Mouse (Mus musculus): ENCODE data around the gene Hist1h4i.
A peak's percentile ranks its signal among the peaks of the same experiment; 100 is the strongest.
"Not testable (repeated sequence)": the region's sequence is repeated elsewhere in the genome, so short reads cannot be mapped to it uniquely, and the experiment has no call there.

Hist1h4i gene

DNA sequence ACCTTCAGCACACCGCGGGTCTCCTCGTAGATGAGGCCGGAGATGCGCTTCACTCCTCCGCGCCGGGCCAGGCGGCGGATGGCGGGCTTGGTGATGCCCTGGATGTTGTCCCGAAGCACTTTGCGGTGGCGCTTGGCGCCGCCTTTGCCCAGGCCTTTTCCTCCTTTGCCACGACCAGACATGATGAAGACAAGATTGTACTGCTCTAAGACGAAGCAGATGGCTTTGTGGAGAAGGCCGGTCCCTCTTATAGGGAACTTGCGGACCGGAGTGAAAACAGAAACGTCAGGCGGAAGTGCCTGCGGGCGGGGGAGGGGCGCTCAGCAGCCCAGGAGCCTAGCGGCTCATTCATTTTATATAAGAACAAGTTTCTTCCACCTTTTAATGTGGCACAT lies at the start of gene Hist1h4i:
TSS of gene Hist1h4i (minus strand) at position 221 of the 395 bp plus-strand sequence.
- DNase-seq (ENCODE audit: low spot score), result peak; percentile 97

DNA sequence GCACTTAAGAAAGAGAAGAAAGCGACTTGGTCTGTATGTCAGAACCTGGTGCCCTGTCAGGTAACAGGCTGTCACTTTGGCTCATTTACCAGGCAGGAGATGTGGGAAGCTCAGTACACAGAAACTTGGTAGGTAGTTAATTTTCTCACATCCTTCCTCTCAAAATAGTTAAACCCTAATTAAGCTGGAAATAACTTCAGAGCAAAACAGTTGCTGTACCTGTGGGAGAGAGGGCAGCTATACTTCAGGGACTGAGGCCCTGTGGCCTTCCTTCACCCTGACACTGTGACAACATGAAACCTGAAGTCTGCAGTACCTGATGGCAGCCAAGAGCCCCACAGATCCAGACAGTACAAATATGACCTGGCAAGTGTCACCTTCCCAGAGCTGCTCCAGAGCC lies 43.0 kb upstream of the Hist1h4i start, which contains the start of gene Vmn1r188:
TSS of gene Vmn1r188 (plus strand) at position 301 of the 400 bp plus-strand sequence.
- DNase-seq (ENCODE audit: low spot score), result not testable (repeated sequence)

DNA sequence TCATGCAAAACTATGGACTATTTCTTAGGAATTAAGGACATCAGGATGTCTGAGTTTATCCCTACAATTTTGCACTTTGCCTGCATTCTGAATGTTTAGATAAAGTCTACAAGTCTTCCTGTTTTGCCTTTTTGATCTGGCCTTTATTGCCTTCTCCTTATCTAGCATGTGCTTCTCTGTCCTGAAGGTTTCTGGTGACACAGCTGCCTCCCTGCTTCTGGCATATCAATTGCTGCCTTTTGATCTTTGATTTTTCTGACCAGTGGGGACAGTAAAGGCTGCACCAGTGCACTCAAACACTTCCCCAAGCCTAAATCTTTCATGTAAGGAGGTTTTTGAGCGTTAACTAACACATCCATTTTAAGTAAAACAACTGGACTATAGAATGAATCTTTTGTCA lies 22.3 kb upstream of the Hist1h4i start:
- DNase-seq (ENCODE audit: low spot score), result no peak

DNA sequence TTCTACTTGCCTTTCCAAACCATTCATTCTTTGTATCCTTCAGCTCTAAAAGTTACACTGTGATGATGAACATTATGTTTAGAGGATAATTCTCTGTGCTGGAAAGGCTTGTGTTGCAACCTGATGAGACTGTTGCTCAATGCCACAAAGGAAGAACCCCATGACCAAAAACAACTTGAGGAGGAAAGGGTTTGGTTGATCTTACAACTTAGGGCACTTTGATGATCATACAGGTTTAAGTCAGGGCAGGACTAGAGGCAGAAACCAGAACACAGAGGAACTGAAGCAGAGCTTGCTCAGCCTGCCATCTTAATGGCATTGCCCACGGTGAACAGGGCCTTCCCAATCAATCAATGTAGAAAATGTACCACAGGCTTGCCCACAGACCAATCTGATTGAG lies 20.3 kb upstream of the Hist1h4i start:
- no peak for DNase-seq (ENCODE audit: low spot score)

DNA sequence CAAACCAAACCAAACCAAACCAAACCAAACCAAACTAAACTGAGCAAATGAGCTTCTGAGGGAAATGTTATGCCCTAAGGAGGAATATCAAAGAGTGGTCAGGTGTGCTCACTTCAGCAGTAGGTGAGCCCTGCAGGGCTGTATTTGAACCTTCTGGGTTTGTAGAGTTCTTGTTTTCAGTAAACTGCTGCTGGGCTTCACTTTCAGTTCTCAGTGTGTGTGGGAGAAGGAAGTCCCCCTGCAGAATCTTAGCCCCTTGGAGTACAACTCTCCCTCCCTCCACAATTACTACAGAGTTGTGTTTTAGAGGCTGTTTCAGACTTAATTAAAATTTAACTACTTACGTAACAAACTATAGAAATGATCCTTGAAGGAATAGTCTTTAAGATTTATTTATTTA lies 12.6 kb upstream of the Hist1h4i start:
- no peak for DNase-seq (ENCODE audit: low spot score)

DNA sequence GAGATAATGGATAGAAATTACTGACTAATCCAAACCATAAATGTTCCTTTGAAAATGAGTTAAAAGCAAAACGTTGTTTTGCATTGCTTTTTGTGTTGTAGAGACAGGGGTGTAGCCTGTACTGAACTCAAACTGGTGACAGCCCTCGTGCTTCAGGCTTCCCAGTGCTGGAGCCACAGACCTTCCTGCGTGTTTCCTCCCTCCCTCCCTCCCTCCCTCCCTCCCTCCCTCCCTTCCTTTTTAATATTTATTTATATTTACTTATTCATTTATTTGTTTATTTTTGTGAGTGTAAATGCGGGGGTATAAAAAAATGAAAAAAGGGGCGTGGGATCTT lies 10.3 kb upstream of the Hist1h4i start:
- DNase-seq (ENCODE audit: low spot score), result no peak

DNA sequence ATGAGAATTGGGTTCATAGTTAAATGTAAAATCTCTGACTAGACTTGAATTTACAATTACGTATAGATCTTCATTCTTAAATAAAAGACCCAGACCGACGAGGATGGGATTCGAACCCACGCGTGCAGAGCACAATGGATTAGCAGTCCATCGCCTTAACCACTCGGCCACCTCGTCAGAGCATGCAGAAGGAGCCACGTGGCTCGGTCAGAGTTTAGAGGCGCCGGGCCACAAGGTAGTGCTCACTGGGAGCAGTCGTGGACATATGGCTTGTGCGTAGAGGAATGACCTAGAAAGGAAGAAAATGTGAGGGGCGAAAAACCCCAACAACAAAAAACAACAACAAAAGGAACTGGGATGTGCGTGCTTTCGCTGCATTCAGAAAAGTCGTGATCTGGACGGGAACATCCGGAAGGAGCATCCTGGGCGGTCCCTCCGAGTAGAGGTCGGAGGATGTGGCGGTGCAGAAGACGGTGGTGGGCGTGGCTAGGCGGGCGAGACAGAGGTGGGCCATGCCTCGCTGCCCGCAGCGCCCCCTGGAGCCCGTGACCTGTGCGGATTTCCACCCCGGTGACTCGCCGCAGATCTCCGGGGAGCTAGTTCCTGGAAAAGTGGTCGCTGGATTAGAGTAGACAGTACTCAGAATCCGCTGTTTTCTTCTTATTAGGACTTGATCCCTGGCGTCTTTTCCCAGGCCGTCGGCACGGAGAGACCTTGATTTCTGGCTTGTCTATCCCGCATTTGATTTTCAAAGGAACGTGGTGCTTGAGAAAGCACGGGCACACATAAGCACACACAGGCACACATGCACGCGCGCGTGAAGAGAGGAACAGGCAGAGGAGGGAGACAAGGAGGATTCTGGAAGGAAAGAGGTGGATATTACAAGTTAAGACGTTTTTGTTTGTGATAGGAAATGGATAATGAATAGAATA lies 9.7 kb upstream of the Hist1h4i start:
- peak; percentile 87 for DNase-seq (ENCODE audit: low spot score)

DNA sequence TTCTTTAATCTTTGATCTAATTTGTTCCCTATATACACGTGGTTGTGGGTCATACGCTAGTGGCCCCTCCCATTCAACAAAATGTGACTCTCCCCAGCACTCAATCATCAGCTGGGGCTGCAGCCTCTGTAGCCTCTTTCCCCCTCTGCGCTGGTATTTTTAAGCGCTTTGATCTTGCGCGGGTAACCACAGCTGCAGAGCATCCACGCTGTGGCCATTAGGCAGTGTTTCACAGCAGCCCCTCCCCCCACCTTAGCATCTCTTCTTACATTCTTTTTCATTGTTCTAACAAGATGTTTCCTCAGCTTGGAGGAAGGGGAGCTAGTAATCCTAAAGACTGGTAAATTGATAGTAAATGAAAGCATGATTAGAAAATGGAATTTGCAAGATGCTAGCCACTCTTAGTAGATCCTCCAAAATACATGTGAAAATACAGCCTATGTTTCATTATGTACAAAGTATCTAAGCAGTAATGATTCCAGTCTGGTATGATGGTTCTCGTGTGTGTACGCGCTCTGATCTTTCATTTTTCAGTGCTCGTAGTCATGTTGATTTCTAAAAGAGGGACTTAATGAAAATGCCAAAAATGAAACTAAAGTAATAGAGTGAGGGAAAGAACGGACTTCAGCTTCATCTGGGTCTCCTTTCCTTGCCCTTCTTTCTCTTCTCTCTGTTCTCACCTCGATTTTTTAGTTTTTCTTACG lies 8.7 kb upstream of the Hist1h4i start:
- no peak for DNase-seq (ENCODE audit: low spot score)

DNA sequence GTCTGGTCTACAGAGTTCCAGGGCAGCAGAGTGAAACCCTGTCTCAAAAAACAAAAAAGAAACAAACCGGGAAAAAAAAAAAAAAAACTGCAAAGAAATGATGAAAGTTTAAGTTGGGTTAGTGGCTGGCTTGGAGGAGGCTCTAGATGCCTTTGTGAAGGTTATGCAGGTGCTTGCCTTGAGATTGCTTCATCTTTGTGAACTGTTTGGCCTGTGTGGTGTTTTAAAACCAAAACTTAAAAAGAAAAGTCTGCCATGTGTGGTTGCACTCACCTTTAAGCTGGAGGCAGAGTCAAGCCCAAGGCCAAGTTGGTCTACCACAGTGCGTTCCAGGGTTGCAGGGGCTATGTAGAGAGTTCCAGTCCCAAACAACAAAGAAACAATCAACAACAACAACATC lies 7.9 kb upstream of the Hist1h4i start:
- DNase-seq (ENCODE audit: low spot score), result no peak

DNA sequence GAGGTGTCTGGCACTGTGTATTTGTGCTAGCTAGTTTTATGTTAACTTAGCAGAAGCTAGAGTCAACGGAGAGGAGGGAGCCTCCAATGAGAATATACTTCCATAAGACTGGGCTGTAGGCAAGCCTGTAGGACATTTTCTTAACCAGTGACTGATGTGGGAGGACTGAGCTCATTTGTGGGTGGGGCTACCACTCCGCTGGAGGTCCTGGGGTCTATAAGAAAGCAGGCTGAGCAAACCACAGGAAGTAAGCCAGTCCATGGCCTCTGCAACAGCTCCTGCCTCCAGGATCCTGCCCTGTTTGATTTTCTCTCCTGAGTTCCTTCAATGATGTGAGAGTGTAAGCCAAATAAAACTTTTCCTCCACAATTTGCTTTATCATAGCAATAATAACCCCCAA lies 4.1 kb upstream of the Hist1h4i start:
- DNase-seq (ENCODE audit: low spot score), result no peak

DNA sequence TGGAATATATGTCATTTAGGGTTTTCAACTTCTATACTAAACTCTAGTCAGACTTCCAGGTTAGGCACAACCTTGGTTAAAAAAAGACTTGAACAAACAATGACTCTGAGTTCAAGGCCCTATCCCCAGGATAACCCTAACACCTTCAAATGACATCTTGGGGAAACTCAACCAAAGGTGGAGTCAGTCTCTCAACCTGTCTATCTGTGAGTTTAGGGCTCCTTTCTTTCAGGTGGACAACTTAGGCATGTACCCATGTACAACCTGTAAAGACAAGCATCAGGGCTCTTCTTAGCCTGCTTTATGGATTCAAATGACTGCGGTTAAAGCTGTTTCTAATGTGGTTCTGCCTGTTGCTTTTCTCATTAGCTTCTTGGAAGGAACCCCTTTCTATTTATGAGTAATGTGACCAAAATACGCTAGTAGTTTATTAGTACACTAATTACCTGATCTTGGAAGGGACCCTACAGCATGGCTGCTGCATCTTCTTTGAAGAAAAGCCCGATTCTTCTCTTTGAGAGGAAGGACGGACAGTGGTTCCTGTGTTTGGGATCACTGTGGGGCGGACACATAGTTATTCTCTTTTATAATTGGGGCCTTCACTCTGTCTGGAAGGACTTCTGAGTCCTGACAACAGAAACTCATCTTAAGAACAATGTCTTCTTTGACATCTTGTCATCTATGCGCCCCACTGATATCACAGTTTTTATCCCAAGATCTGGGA lies 3.4 kb upstream of the Hist1h4i start:
- no peak for DNase-seq (ENCODE audit: low spot score)

DNA sequence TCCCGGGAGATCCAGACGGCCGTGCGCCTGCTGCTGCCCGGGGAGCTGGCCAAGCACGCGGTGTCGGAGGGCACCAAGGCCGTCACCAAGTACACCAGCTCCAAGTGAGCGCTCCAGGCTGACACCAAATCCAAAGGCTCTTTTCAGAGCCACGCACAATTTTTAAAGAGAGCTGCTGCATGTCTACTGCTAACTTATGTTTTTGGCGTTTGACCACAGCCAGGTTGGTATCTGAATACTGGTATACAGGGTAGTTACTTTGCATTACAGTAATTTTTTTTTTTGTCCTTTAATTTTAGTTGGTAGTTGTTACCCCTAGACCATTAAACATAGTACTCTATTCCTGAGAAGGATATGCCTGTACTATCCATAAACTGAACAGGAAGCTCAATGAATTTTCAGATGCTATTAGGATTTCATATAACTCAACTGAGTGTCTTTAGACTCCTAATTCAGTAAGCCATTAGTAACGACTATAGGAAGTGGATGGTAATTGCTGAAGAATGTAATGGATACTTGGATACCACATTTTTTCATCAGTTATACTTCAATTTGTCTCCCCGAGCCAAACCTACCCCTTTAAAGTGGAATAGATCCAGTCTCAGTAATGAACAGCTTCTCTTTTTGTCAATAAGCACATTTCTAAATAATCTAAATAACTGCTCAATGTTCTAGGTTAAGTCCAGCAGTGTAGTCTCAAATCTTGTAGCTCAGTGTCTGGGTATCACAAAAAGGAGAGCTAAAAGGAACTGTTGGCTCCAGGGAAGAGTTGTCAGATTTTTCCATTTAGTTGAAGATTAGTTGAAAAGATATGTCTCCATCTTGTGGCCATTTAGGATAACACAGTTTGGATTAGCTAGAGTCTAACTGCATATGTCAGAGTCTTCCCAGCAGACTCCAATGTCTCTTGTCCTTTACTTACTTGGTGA lies 2.6 kb upstream of the Hist1h4i start:
- no peak for DNase-seq (ENCODE audit: low spot score)

DNA sequence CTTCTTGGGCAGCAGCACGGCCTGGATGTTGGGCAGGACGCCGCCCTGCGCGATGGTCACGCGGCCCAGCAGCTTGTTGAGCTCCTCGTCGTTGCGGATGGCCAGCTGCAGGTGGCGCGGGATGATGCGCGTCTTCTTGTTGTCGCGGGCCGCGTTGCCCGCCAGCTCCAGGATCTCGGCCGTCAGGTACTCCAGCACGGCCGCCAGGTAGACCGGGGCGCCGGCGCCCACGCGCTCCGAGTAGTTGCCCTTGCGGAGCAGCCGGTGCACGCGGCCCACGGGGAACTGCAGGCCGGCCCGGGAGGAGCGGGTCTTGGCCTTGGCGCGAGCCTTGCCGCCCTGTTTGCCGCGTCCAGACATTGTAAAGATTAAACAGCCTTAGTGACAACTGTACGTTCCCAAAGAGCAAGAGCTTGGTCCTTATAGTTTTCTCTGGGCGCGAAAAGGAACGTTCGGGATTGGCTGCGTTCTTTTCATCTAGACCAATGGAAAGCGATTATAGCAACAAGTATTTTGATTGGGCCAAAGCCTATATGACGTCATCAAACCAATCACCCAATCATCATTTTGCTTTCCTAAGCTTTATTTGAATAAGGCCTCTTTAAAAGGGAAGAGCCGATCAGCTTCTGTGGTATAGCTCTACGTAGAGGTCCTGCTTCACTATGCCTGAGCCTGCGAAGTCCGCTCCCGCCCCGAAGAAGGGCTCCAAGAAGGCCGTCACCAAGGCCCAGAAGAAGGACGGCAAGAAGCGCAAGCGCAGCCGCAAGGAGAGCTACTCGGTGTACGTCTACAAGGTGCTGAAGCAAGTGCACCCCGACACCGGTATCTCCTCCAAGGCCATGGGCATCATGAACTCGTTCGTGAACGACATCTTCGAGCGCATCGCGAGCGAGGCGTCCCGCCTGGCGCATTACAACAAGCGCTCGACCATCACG lies 1.7 kb upstream of the Hist1h4i start, which contains the start of the genes Hist1h2ag and Hist1h2bj:
TSS of gene Hist1h2ag (minus strand) at position 377 of the 935 bp plus-strand sequence.
TSS of gene Hist1h2bj (plus strand) at position 647 of the 935 bp plus-strand sequence.
- DNase-seq (ENCODE audit: low spot score), result peak; percentile 94

DNA sequence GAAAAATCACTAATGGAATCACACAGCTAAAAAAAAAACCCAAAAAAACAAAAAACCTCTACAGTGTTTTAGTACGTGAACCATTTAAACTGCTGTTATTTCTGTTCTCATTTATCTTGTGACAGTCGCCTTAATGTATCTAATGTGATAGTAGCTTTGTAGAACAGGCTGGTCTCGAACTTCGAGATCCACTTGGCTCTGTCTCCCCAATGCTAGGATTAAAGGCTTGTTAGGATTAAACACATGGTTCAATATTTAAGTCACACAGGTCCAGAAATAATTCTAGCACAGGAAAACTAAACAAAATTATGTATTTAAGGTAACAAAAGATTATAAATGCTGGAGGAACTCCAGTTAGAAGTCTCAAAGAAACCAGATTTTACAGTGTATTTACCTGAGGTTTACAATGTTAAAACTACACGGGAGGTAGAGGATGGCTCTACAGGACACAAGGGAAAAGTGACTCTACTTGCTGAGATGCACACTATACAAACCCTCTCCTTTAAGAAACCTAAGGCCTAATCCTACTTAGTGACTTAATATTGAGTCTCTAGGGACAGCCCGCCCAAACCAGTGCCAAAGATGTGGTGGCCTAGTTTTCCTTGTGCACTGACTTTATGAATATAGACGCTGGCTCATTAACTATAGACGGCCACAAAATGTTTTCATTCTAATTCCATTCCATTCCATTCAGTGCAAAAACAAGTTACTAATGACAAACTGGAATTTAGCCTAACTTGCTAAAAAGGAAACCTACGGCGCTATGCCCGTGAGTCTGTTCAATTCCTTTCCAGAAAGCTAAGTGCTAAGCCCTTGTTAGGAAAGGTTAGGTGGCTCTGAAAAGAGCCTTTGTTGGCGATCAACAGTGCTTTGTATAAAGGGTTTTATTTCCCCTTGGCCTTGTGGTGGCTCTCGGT lies 747 bp upstream of the Hist1h4i start:
- no peak for DNase-seq (ENCODE audit: low spot score)

DNA sequence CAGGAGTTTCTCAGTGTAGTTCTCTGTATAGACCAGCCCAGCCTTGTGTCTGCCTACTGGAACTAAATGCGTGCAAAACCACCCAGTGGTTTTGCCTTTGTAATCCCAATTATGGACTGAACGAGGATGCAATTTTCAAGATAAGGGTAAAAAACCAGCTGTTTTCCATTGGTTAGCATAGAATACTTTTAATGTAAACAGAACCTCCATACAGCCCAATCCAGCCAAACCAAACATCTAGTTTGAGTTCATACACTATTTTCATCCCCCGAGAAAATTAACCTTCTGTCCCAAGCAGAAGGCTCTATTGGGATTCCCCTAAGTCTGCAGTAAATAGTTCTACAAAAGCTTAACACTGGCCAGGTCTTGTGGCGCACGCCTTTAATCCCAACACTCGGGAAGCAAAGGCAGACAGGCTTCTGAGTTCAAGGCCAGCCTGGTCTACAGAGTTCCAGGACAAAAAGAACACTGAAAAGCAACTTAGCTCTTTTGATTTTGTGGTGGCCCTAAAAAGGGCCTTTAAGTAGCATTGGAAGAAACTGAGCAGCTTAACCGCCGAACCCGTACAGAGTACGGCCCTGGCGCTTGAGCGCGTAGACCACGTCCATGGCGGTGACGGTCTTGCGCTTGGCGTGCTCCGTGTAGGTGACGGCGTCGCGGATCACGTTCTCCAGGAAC lies 559 bp downstream of the Hist1h4i start:
- DNase-seq (ENCODE audit: low spot score), result no peak

DNA sequence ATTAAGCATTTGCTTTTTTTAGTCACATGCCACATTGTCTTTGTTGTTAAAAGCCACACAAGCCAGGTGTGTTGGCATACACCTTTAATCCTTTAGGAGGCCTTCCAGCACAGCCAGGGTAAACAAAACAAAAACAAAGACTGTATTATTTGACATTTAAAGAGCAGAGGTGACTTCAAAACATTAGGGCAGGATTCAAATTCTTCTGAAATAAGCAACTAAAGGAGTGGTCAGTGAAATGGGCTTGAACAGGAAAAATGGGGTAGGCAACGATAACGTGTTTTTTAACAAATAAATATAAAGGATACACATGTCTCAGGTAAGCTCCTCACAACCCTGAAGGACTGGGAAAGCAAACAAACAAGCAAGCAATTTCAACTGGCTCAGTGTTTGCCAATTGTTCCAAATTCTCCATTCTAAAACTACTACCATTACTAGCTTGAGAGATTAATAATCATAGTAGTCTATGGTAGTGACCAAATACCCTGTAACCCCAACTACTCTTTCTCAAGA lies 1.2 kb downstream of the Hist1h4i start:
- DNase-seq (ENCODE audit: low spot score), result no peak

DNA sequence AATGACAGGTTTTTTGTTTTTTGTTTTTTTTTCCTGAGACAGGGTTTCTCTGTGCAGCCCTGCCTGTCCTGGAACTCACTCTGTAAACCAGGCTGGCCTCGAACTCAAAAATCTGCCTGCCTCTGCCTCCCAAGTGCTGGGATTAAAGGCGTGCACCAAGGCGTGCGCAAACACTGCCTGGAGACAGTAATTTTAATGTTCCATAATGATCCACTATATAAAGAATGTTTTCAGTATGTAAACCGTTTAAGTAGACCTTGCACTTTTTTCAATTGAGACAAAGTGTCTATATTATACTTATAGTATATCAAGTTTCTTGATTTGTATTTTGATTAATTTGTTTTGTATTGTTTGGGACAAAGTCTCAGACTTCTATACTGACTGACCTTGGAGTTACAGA lies 1.8 kb downstream of the Hist1h4i start:
- DNase-seq (ENCODE audit: low spot score), result no peak

DNA sequence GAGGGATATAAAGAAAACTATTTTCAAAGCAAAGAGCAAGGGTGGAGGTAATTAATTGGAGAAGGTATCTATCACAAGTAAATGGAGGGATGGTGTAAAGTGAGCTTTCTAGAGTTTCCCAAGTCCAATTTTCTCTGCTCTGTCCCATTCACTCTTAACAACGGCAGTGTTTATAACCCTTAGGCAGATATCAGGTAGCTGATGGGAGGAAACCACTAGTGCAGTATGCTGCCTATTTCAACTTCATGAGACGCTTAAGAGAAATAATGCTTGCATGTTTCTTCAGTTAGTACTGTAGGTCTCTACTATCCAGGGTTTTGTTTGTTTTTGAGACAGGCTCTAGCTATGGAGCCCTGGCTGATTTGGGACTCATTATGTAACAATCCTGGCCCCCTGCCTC lies 3.7 kb downstream of the Hist1h4i start:
- no peak for DNase-seq (ENCODE audit: low spot score)

Measured in layer of hippocampus, adult 11-12 months (tissue).